Mouse (Mus musculus) megakaryocyte, embryonic 14.5 days (primary cell): ENCODE measurements around the gene Gpr12.

Experiments
- FLI1 ChIP-seq: IDR thresholded peaks from 2 replicates; pipeline ENCODE4 v1.6.1; 2012; ENCODE audit warnings: low read length, inconsistent platforms, mixed read lengths
- GATA1 ChIP-seq: IDR thresholded peaks from 3 replicates; pipeline ENCODE4 v1.6.1; 2012; ENCODE audit warnings: mixed read lengths, low read length, inconsistent platforms, borderline replicate concordance

- TF ChIP-seq FLI1 (no peak), GATA1 (no peak)
Measured at GRCm38 (mm10) chr5:146629636-146630035, 44.6 kb upstream of the Gpr12 start.
